Mouse (Mus musculus): ENCODE measurements at regions not wholly inside any gene's neighbourhood (a gene's known extent, or its start where the extent isn't known, plus 50 kb on each side); places are given as distances from the start of the nearest gene placed in this dataset.
"Not testable (repeated sequence)": the region's sequence is repeated elsewhere in the genome, so short reads cannot be mapped to it uniquely, and the experiment has no call there.

DNA sequence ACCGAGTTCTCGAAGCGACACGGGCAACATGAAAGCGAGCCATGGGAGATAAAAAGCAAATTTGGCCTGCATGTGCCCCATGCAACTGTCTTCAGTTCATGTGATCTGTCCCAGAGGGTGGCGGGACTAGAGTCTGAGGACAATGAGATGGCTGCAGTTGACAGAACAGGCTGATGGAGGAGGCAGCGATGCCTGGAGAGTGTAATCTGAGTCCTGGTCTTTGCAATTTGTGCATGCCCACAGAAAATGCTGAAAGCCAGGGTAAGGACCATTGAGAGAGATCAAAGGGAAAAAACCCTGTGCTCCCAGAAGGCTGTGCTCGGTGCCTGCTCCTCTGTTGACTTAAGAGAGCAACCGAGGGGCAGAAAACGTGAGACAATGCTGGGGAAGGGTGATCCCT, 624.8 kb upstream of the BB014433 start:
- no peak for DNase-seq (ENCODE audit: low spot score in 2 of 2)

DNA sequence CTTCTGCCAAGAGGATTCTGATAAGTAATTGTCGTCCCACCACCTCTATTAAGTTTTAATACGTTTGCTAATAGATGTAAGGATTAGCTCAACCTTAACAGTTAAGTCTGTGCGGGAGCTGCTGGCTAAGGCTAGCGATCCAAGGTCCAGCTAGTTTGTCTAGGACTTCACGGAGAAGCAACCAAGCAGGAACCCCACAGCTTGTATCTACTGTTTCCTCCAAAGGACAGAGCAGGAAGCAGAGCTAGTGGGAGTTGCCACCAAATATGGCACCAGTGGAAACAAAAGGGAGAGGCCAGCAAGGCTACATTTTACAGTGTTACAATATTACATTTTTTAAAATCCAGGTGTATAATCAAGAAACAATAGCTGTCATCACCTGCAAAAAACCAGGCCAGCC, 624.4 kb upstream of the BB014433 start:
- DNase-seq (ENCODE audit: low spot score in 2 of 2) = no peak

DNA sequence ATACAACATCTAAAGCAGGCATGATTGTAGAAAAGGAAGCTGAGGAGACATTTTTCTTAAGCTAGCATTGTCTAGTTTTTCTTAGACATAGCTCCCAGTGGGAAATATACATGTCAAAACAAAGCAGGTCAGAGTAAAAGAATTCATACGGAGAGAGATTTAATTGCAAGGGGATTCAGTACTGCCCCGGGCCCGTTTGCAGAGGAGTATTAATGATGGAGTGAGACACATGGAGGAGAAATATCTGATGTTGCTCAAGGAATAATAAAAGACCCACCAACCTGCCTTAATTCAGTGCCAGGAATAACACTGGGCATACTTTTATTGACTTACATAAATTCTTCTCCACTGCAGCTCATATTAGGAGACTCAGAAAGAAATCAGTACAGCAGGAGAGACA, 623.6 kb upstream of the BB014433 start:
- DNase-seq (ENCODE audit: low spot score in 2 of 2) = no peak

DNA sequence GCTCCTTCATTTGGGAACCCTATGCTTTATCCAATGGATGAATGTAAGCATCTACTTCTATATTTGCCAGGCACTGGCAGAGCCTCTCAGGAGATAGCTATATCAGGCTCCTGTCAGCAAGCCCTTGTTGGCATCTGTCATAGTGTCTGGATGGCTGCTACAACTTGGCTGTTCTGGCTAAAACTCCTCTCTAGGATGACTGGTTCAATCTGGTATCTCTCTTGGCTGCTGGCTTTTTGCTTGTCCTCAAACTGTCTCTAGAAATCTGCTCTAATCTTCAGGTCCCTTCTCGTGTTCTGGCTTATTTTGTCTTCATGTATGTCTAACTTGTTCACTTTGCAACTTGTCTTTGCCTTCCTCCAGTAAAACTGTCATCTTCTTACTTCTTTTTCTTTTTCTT, 614.7 kb upstream of the BB014433 start:
- DNase-seq (ENCODE audit: low spot score in 2 of 2) = no peak

DNA sequence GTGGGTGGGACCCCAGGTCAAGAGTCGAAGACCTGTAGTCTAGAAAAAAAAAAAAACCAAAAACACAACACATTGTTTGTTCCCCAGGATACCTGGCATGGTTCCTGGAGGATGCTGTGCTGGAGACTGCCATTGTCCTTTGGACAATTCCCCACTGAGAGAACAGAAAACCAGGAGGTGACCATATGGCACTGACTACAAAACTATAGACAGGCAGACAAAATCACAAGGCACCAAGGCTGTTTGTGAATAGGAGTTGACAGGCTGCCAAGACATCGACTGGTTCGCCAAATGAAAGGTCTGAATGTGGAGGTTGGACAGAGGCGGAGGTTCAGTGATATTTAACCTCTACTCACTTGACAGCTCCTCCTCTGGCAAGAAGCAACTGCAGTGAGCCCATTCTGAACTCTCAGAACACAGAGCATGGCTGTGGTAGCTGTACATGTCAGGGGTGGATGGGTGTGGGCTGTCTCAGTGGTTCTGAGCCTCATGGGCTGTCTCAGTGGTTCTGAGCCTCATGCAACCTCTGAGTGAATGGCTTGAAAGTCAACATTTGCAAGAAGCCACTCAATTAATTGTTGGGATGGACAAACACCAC, 589.0 kb upstream of the BB014433 start:
- no peak for DNase-seq (ENCODE audit: low spot score in 2 of 2)

DNA sequence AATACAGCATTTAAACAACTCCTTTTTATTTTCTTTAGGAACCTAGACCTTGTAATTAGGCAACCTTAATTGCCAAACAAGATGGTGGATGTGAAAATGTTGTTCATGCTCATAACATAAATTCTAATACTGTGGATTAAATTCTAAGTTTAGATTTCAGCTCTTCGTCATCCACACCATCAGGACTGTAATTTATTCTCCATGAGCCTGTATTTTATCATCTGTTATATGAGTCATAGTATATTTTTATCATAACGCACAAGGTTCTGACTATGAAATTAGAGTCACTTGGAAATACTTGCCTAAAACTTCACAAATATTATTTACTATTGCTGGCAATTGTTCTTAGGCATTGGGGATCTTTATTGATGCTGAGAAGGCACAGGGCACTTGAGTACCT, 582.7 kb upstream of the BB014433 start:
- DNase-seq (ENCODE audit: low spot score in 2 of 2) = no peak

DNA sequence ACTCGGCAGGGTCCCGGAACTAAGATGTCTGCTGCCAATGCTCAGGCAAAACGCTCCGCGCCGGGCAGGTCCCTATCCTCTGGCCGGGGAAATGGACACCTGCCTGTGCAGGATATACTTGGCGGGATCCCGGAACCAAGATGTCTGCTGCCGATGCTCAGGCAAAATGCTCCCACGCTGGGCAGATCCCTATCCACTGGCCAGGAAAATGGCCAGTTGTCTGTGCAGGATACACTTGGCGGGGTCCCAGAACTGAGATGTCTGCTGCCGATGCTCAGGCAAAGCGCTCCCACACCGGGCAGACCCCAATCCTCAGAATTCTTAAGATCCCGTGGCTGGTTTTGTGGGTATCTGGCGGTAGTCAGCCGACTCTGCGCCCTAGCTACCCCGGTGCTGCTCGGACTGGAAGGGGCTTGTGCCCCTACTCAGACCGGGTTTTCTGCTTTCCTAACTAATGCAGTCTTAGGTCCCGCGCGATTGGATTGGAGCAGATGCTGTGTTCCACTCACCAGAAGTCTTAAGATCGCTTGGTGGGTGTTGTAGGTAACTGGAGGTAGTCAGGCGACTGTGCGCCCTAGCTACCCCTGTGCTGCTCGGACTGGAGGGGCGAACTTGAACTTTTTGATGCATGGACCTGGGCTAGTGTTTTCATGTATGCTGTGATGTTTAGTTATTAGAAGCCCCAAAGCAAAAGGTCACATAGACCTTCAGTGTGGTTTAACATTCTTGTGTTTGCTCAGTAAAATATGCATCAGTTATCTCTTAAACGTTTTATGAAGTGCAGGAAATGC, 577.9 kb upstream of the BB014433 start:
- DNase-seq (ENCODE audit: low spot score in 2 of 2) = not testable (repeated sequence)

DNA sequence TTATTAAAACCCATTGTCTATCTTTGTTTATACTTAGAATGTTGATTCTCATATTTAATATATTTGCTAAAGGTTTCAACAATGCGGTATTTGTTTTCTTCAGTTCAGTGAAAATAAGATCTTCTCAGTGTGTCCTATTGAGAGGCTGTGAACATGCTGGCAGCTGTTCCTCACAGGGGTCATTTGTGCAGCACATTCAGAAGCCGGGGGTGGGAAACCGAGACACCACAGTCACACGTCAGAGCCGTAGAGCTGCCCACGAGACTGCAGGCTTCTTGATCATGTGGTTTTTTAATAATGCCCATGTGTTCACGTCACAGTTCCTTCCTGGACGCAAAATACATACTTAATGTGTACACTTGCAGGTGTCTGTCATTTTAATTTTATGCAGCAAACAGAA, 564.3 kb upstream of the BB014433 start:
- no peak for DNase-seq (ENCODE audit: low spot score in 2 of 2)

DNA sequence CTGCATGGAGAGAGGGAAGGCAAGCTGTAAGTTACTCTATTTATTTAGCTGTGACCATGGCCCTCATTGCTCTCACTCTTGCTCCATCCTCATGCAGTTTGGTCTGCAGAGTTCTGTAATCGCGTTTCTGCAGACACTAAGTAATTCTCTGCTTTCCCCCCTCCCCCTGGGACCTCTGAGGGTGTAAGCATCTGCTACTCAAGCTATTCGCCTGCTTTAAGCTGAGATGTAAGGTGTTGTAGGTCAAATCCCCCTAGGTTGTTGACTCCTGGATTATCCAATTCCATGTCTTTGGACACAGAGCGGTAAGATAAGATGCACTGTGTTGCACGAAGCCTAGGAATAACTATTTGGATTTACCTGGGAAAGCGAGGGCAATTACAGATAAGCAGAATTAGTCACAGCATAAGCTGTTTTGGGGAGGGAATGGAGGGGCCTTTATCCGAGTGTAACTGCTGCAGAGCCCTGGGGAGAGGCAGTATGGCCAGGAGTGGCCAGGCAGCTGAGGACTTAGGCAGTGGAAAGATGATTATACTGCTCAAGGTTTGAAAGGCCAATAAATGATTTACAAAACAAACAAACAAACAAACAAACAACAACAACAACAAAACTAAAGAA, 561.8 kb upstream of the BB014433 start:
- DNase-seq (ENCODE audit: low spot score in 2 of 2) = no peak

DNA sequence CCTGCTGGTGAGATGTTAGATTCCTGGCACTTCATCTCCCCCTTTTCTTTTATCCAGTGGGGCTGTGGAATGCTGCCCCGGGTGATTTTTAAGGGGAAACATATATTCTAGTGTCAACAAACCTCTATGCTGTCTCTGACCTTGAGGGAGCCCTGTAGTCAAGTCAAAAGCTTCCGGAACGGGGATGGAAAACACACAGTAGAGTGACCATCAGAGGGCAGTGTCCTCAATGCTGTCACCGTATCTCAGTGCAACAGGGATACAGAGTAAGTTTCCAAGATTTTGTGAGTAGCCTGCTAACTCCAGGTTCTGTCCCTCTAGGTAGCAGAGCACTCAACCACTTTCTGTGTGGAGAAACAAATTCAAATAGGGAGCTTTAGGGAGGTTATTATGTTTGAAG, 555.7 kb upstream of the BB014433 start:
- DNase-seq (ENCODE audit: low spot score in 2 of 2) = no peak

DNA sequence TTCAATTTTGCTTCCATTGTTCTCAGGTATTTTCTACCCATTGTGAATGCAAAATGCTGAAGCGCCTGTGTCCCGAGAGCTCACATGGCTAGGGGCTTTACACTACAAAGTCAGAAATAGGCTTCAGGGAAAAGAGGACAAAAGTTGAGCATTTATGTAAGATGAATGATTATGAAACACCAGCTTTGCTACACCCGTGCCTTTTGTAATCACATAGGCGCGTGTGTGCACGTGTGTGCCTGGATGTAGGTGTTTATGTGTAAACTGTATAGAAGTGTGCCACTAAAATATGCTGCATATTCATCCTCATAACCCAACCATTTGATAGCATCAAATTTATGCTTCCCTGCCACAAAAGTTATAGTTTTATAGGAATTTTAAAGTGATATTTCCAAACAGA, 547.2 kb upstream of the BB014433 start:
- DNase-seq (ENCODE audit: low spot score in 2 of 2) = no peak

DNA sequence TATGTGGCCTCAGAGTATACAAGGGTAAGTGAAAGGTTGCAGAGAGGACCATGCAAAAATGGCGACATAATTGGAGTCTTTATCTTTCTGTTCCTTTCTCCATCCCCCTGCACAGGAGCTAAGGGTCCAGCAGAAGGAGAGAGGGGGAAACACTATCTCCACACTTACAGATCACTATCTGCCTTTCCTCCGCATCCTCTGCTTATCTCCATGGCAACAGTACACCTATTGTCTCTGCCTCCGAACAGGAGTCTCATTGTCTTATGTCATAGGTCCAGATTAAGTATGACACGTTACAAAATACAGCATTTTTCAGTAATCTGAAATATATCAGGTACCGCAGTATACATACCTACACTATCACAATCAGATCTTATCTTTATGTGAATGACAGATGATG, 537.9 kb upstream of the BB014433 start:
- DNase-seq (ENCODE audit: low spot score in 2 of 2) = no peak

DNA sequence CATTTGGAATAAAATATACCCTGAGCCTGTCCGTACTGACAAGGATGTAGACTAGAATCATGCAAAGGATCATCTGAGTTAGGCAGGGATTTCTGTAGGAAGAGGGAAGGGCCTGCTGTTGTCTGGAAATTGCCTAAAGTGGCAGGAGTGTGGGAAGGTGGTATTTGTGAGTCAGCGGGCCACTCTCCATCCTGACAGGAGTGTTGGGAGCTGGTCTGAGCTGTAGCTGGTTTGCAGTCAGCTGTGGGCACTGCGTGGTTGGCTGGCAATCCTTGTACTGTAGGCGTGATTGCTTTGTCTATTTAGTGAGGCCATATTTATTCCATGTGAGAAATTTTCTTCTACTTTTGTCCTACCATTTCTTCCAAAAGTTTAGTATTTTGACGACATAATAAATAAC, 524.2 kb upstream of the BB014433 start:
- DNase-seq (ENCODE audit: low spot score in 2 of 2) = no peak

DNA sequence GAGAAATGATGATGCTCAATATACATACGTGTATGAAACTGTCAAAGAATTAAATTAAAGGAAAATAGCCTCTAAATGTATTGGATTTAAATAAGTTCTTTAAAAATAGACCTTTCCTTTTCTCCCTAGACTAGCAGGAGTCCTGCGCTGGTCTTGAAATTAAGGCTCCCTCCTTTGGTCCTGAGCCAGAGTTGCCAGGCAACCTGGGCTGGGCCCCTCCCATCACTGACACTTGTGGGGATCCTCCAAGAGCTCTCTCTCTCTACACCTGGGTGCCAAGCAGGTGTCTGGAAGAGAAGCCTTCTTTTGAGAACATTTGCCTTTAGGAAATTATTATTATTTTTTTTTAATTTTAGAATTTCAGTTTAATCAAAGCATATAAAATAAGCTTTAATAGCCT, 521.9 kb upstream of the BB014433 start:
- no peak for DNase-seq (ENCODE audit: low spot score in 2 of 2)

DNA sequence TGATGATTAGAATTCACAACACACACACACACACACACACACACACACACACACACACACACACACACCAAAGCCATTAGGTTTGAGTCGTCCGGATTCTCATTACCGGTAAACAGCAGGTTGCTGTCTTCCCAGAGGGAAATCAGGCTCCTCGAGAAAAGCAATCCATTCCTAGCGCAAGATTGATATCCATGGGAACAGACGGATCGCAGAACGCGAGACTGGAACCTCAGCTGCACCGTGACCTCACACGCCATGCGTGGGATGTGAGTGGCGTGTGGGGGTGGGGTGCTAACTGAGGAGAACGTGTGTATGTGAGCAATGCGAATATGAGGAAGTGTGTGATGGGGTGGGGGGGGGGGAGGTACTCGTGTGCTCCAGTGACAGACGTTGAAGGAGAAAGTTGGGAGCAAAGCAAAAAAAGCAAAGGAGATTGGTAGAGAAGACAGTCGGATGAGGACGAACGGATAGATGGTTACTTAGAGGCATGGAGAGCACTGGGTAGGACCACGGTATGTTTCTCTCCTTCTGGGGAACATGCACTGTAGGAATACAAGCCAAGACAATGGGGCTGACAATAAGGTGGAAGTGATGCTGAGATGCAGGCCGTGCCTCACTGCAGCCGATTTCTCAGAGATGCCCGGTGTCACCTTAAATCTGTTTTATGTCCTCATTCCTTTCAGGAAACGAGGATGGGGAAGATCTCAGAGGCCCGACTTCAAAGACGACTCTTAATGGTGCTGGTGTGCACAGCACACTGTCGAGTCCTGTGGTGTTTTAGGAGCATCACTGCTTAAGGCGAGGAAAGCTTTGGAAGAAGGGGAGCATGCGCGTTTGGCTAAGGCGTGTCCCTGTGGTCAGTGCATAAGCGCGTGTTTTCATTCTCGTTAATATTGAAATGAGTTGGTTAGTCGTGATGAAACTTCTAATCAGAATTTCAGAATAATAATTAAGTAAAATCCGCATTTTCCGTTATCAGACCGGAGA, 516.7 kb upstream of the BB014433 start:
- no peak for DNase-seq (ENCODE audit: low spot score in 2 of 2)

DNA sequence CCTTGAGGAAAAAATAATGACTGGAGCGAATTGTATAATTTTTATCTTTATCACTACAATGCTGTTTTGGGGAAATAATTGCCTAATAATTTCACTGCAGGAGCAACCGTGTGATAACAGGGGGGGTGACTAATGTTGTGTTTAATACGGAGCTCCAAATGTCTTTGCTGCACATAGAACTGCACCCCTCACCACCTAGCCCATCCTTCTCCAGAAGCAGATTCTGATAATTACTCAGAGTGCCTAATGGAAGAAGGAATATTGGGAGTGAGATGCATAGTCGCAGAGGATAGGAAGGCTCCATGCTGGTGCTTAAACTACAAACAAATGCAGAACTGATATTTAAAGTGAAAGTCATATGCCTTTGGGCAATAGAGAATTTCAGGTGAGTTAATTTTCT, 486.1 kb upstream of the BB014433 start:
- no peak for DNase-seq (ENCODE audit: low spot score in 2 of 2)

DNA sequence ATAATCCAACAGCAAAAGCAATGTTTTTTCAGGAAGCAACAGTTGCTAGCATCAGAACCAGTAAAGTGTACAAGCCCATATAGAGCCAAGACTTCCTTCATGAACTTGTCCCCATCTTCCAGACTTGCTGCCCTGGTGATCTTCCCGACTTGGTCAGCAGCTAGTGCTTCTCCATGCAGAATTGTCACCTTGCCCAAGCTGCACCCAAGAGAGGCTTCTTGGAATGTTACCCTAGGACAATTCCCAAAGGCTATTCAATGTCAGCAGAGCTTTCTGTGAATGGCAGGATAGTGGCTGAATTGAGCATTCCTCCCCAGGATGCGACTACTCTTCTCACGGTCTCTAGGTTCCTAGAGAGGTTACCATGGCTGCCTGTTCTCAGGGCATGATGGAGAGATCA, 479.6 kb upstream of the BB014433 start:
- DNase-seq (ENCODE audit: low spot score in 2 of 2) = no peak

DNA sequence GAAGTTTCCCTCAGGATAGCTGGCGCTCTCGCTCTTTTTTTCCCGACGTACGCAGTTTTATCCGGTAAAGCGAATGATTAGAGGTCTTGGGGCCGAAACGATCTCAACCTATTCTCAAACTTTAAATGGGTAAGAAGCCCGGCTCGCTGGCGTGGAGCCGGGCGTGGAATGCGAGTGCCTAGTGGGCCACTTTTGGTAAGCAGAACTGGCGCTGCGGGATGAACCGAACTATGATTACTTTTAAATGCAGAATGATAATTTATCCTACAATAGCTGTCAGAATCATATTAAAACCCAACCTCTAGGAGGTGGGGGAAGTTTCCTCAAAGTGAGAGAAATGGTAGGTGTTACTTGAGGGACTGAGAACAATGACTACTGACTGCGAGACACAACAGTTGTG, 474.0 kb upstream of the BB014433 start:
- DNase-seq (ENCODE audit: low spot score in 2 of 2) = peak; percentile 42 to 74

DNA sequence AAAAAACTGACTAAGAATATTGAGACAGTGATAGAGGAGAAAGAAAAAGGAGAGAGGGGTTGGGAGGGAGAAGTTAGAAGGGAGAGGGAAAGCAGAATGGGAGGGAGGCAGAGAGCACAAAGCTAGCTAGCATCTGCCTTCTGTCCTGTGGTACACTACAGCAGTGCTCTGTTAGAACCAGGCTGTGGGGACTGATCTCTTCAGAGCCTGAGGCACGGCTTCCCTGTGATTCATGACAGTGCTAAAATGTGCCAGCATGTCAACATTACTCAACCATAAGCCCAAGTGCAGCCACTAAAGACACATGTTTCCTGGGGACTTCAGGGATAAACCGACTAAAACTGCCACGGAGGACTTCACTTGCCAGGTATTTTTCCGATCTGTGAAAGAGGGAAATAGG, 455.1 kb upstream of the BB014433 start:
- no peak for DNase-seq (ENCODE audit: low spot score in 2 of 2)

DNA sequence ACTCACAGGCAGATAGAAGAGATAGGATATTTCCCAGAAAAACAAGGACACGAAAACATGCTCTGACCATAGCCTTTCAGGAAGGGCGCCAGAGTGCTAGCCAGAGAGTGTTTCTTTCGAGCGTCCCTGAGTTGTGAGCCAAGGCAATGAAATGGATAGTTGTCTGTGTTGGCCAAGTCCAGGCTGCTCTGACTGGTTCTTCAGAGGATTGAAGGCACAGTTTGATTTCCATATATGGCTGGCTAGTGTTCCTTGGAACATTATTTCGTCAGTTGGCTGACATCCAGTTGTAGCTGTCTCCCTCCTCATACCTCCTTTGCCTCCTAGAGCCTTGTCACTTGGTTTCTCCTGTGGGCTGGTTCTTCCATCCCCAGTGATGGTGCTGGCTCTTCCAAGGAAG, 451.7 kb upstream of the BB014433 start:
- DNase-seq (ENCODE audit: low spot score in 2 of 2) = no peak

DNA sequence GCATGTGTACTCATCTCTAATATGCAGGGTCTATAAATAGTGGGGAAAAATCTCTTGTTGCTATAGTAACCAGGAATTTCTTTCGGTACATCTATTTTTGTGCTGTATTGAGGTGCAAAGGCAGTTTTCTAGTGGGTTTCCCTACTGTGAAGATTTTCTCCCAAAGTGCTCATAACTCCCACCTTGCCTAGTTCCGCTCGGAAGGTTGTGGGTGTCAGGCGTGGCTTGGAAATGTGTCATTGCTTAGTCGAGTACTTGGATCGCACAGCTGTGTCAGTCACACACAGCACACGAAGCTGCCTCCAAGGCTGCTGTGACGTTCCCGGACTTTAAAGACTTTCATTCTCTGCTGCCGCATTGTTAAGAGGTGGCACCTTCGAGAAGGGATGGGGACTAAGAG, 450.4 kb upstream of the BB014433 start:
- no peak for DNase-seq (ENCODE audit: low spot score in 2 of 2)

DNA sequence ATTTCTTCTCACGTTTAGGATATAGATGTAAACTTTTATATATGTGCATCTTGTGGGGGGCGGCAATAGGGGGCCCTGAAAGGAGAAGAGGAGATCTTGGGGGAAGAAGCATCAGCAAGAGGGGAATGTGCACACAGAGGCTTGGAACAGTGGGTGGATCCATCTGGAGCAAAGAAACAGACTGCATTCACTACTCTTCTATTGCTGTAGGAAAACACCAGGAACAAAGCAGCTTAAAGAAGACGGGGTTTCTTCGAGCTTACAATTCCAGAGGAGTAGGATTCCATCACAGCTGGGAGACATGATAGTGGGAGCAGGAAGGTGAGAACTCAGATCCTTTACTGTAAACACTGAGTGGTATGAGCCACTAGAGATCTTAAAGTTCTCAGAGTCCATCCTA, 444.9 kb upstream of the BB014433 start:
- DNase-seq (ENCODE audit: low spot score in 2 of 2) = no peak
